In the genomic region with DNA sequence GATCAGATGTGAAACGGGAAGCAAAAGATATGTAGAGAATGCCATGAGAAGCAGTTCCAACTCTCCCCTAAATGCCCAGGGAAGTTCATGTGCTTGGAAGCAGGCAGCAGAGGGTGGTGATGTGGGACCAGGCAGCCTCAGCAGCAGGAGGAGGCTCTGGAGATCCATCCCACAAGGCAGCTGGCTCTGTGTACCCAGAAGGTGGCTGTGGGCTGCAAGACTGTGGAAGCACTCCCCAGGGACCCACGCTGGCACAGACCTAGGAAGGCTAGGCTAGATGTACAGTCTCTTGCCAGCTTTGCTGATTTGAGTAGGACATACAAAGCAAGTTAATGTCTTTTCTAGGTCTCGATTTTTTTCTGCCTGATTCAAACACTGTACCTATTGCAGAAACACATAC, we compare ENCODE assay signal across 17 mouse cellular contexts.
DNase-seq lines count a peak whose midpoint lies in the region; ATAC-seq lines count a peak whose summit lies in the region.
"Had no signal": no experiment of that assay in that cellular context is flagged by ENCODE, and none has a peak within 500 bp of the region (broad histone marks: within the 10 kb centered on the region; RNA-seq: fewer than 3 reads in every experiment).

No protein-coding gene starts in this region.

- no peak overlapping the region for H3K4me2 ChIP-seq in heart, embryonic 15.5 days
- H3K4me2 ChIP-seq in neural tube, embryonic 13.5 days, result no peak overlapping the region
- H3K4me2 ChIP-seq: embryonic facial prominence, embryonic 13.5 days; kidney, embryonic 15.5 days; limb, embryonic 13.5 days; midbrain, embryonic 11.5 days had no signal

- peaks cover 80% of the 10 kb centered on the region for H3K4me1 ChIP-seq in heart, embryonic 15.5 days (replicated peaks)
- peaks cover 50% of the 10 kb centered on the region for H3K4me1 ChIP-seq in neural tube, embryonic 13.5 days (replicated peaks)

- no peaks in the 10 kb centered on the region for H3K27me3 ChIP-seq in heart, embryonic 15.5 days
- no peaks in the 10 kb centered on the region for H3K27me3 ChIP-seq in neural tube, embryonic 13.5 days
- H3K27me3 ChIP-seq: embryonic facial prominence, embryonic 13.5 days; kidney, embryonic 15.5 days had no signal

- no peaks in the 10 kb centered on the region for H3K36me3 ChIP-seq in heart, embryonic 15.5 days
- no peaks in the 10 kb centered on the region for H3K36me3 ChIP-seq in neural tube, embryonic 13.5 days
- H3K36me3 ChIP-seq: embryonic facial prominence, embryonic 13.5 days had no signal

- H3K9me3 ChIP-seq in heart, embryonic 15.5 days (replicated peaks), result no peaks in the 10 kb centered on the region
- H3K9me3 ChIP-seq in neural tube, embryonic 13.5 days, result no peaks in the 10 kb centered on the region
- H3K9me3 ChIP-seq: embryonic facial prominence, embryonic 13.5 days; hindbrain, embryonic 10.5 days; kidney, embryonic 15.5 days; limb, embryonic 13.5 days had no signal

- intact Hi-C loops in heart, postnatal 10 days (cut with DNase I), result no loop called here

- H3K9ac ChIP-seq in heart, embryonic 15.5 days, result no peak overlapping the region
- no peak overlapping the region for H3K9ac ChIP-seq in neural tube, embryonic 13.5 days
- H3K9ac ChIP-seq: embryonic facial prominence, embryonic 13.5 days; kidney, embryonic 15.5 days; limb, embryonic 13.5 days had no signal

- 57% methylated on average over 3 of the region's 3 CpGs for WGBS in heart, embryonic 15.5 days
- WGBS in neural tube, embryonic 13.5 days, result 77% methylated on average over 3 of the region's 3 CpGs

- peak; percentile 46 for DNase-seq in cerebellum, adult 9-10 months
- no peak for DNase-seq in cerebellum, adult 8-10 months
- no peak for DNase-seq in heart, postnatal 10 days
- DNase-seq in neural tube, embryonic 10.5 days (ENCODE audit: extremely low spot score, low spot score), result no peak
- peak; percentile 27 for DNase-seq in skeletal muscle tissue, adult 2 months (ENCODE audit: low read depth, low spot score)
- no peak for DNase-seq in embryo, embryonic 10.5 days (ENCODE audit: low spot score)
- DNase-seq: B cell, adult 2 months; thymus, postnatal 14 days had no signal

- no peak overlapping the region for H3K4me3 ChIP-seq in heart, embryonic 15.5 days
- no peak overlapping the region for H3K4me3 ChIP-seq in neural tube, embryonic 13.5 days
- H3K4me3 ChIP-seq: embryonic facial prominence, embryonic 13.5 days; hindbrain, embryonic 10.5 days; kidney, embryonic 15.5 days; limb, embryonic 13.5 days had no signal

- peak overlapping the region; percentile 60 for H3K27ac ChIP-seq in heart, embryonic 15.5 days
- no peak overlapping the region for H3K27ac ChIP-seq in neural tube, embryonic 13.5 days (replicated peaks)
- H3K27ac ChIP-seq: embryonic facial prominence, embryonic 13.5 days; hindbrain, embryonic 10.5 days; kidney, embryonic 15.5 days; limb, embryonic 13.5 days had no signal

- no peak for ATAC-seq in heart, embryonic 15.5 days (replicated peaks; ENCODE audit: insufficient number of reproducible peaks, insufficient read depth, low FRiP score, low read depth)
- peak; percentile 44; the same call in 1 of the 2 replicates for ATAC-seq in neural tube, embryonic 13.5 days (ENCODE audit: low read depth)
- ATAC-seq: forebrain, embryonic 16.5 days; lung, postnatal 0 days had no signal

Comparison
In these comparisons a context has a peak if more than half of its experiments do, and no peak if none do; other contexts are left out.
1. DNase-seq: peak in cerebellum, adult 9-10 months (single experiment) and skeletal muscle tissue, adult 2 months (single experiment); none in cerebellum, adult 8-10 months (single experiment), heart, postnatal 10 days (0 of 2), neural tube, embryonic 10.5 days (single experiment) and embryo, embryonic 10.5 days (single experiment).